9 mouse cellular contexts compared by ENCODE assay signal in genomic region chr5:36396491-36397383, GRCm38 (mm10). TPM values are rescaled to one million over a fixed set of nuclear protein-coding genes. Genes with fewer than 3 reads are reported as not detected.
DNase-seq lines count a peak whose midpoint lies in the region; ATAC-seq and TF ChIP-seq lines count a peak whose summit lies in the region.
"Had no signal": no experiment of that assay in that cellular context is flagged by ENCODE, and none has a peak within 500 bp of the region (broad histone marks: within the 10 kb centered on the region; RNA-seq: fewer than 3 reads in every experiment).

No protein-coding gene starts in this region.

- TF ChIP-seq EP300 in liver, postnatal 0 days (IDR thresholded peaks at IDR 0.05; ENCODE audit: low read depth): no peak
- no peak for TF ChIP-seq EP300 in stomach, postnatal 0 days (optimal IDR thresholded peaks at IDR 0.05)

- H3K9ac ChIP-seq in liver, postnatal 0 days (replicated peaks): 0 out of 2 replicates have a peak overlapping the region, but pooled peaks have one; percentile 55
- H3K9ac ChIP-seq in stomach, postnatal 0 days (ENCODE audit: low read length): peak overlapping the region; percentile 70
- H3K9ac ChIP-seq: liver, embryonic 14.5 days had no signal

- no peak for TF ChIP-seq CTCF in liver, postnatal 0 days (IDR thresholded peaks at IDR 0.05; ENCODE audit: low read depth)
- TF ChIP-seq CTCF in stomach, postnatal 0 days (IDR thresholded peaks at IDR 0.05; ENCODE audit: low read depth): no peak
- no peak for TF ChIP-seq CTCF in thymus, adult 2 months (IDR thresholded peaks at IDR 0.05; ENCODE audit: borderline replicate concordance, control insufficient read depth, extremely low read depth, insufficient read depth, low read length, poor library complexity)

- no peaks in the 10 kb centered on the region for H3K36me3 ChIP-seq in liver, postnatal 0 days (replicated peaks; ENCODE audit: insufficient read depth, low read length)
- H3K36me3 ChIP-seq in stomach, postnatal 0 days (ENCODE audit: control insufficient read depth, insufficient read depth, low read length): no peaks in the 10 kb centered on the region
- no peaks in the 10 kb centered on the region for H3K36me3 ChIP-seq in thymus, adult 2 months (ENCODE audit: control insufficient read depth, insufficient read depth, low read length)

- H3K4me1 ChIP-seq in liver, postnatal 0 days (ENCODE audit: insufficient read depth): peaks cover 7% of the 10 kb centered on the region
- peaks cover 2% of the 10 kb centered on the region; the same call in 1 of the 2 replicates for H3K4me1 ChIP-seq in stomach, postnatal 0 days (replicated peaks; ENCODE audit: control insufficient read depth, insufficient read depth)
- H3K4me1 ChIP-seq in thymus, adult 2 months (replicated peaks; ENCODE audit: control insufficient read depth, insufficient read depth, low read length): peaks cover 20% of the 10 kb centered on the region

- H3K9me3 ChIP-seq in liver, postnatal 0 days (ENCODE audit: low read length): no peaks in the 10 kb centered on the region
- no peaks in the 10 kb centered on the region for H3K9me3 ChIP-seq in stomach, postnatal 0 days (ENCODE audit: control insufficient read depth, low read length)

- ATAC-seq in liver, postnatal 0 days: no peak
- no peak for ATAC-seq in stomach, postnatal 0 days (ENCODE audit: low FRiP score, low TSS enrichment)

- peaks cover 14% of the 10 kb centered on the region for H3K27me3 ChIP-seq in liver, postnatal 0 days (ENCODE audit: insufficient read depth, low read length)
- H3K27me3 ChIP-seq in stomach, postnatal 0 days (ENCODE audit: control insufficient read depth, insufficient read depth, low read length): no peaks in the 10 kb centered on the region
- no peaks in the 10 kb centered on the region for H3K27me3 ChIP-seq in thymus, adult 2 months (ENCODE audit: control insufficient read depth, insufficient read depth, low read length)

- TF ChIP-seq POLR2A in thymus, adult 2 months (IDR thresholded peaks at IDR 0.05; ENCODE audit: control insufficient read depth, extremely low read depth, insufficient read depth, low read length, poor library complexity): no peak

- peak overlapping the region; percentile 53 for H3K4me3 ChIP-seq in liver, postnatal 0 days (ENCODE audit: low read depth, low read length)
- H3K4me3 ChIP-seq in stomach, postnatal 0 days (ENCODE audit: low read depth, low read length): peak overlapping the region; percentile 68
- no peak overlapping the region for H3K4me3 ChIP-seq in thymus, adult 2 months (ENCODE audit: control insufficient read depth, insufficient read depth, low read length)

- no peak overlapping the region for H3K27ac ChIP-seq in liver, postnatal 0 days (ENCODE audit: low read depth)
- no peak overlapping the region for H3K27ac ChIP-seq in stomach, postnatal 0 days (replicated peaks)
- no peak overlapping the region for H3K27ac ChIP-seq in thymus, adult 2 months (ENCODE audit: control insufficient read depth, insufficient read depth, low read length)
- H3K27ac ChIP-seq: liver, embryonic 14.5 days had no signal

- WGBS in liver, postnatal 0 days (ENCODE audit: insufficient replicate concordance): 7% methylated on average over 18 of the region's 18 CpGs
- WGBS in stomach, postnatal 0 days: 5% methylated on average over 18 of the region's 18 CpGs
- WGBS in thymus, adult 2 months: 26% methylated on average over 18 of the region's 18 CpGs

- DNase-seq in cerebellum, postnatal 10 days: peak; percentile 32
- DNase-seq in cerebellum, adult 11-12 months: no peak
- DNase-seq in thymus, postnatal 4 days: peak; percentile 20
- DNase-seq in thymus, postnatal 14 days: no peak
- no peak for DNase-seq in liver, postnatal 0 days
- peak; percentile 15 for DNase-seq in stomach, postnatal 0 days (ENCODE audit: low spot score)
- no peak for DNase-seq in thymus, adult 2 months
- DNase-seq in testis, postnatal 10 days (ENCODE audit: low spot score): no peak

- H3K4me2 ChIP-seq in liver, postnatal 0 days (ENCODE audit: low read depth, low read length): peak overlapping the region; percentile 78
- peak overlapping the region; percentile 100 for H3K4me2 ChIP-seq in stomach, postnatal 0 days (replicated peaks; ENCODE audit: low read depth)

RNA-seq across cellular contexts. Expression of gene Sorcs2, which starts 1.2 kb away (rescaled TPM):
- 0.30 and 0.33 TPM in 2 replicates for polyA plus RNA-seq in liver, postnatal 0 days (2015; fragmentation: Nextera tagmentation; extraction: Ambion mirVana)
- polyA plus RNA-seq in stomach, postnatal 0 days (2015; fragmentation: Nextera tagmentation; extraction: Ambion mirVana): 3.1 and 4.2 TPM in 2 replicates
- polyA plus RNA-seq in thymus, adult 2 months (2012; rRNA removed): 5.7 TPM in 2 replicates

Comparison
In these comparisons a context has a peak if more than half of its experiments do, and no peak if none do; other contexts are left out.
1. DNase-seq: peak in cerebellum, postnatal 10 days (2 of 2), thymus, postnatal 4 days (single experiment) and stomach, postnatal 0 days (single experiment); none in cerebellum, adult 11-12 months (single experiment), thymus, postnatal 14 days (single experiment), liver, postnatal 0 days (single experiment), thymus, adult 2 months (single experiment) and testis, postnatal 10 days (single experiment).